Mouse (Mus musculus): ENCODE results near the gene Cdyl. TPM values are rescaled to one million over a fixed set of nuclear protein-coding genes. Genes with fewer than 3 reads are reported as not detected.

Gene Cdyl
- polyA plus RNA-seq, 2 experiments: 20.1 to 22.7 TPM

DNA sequence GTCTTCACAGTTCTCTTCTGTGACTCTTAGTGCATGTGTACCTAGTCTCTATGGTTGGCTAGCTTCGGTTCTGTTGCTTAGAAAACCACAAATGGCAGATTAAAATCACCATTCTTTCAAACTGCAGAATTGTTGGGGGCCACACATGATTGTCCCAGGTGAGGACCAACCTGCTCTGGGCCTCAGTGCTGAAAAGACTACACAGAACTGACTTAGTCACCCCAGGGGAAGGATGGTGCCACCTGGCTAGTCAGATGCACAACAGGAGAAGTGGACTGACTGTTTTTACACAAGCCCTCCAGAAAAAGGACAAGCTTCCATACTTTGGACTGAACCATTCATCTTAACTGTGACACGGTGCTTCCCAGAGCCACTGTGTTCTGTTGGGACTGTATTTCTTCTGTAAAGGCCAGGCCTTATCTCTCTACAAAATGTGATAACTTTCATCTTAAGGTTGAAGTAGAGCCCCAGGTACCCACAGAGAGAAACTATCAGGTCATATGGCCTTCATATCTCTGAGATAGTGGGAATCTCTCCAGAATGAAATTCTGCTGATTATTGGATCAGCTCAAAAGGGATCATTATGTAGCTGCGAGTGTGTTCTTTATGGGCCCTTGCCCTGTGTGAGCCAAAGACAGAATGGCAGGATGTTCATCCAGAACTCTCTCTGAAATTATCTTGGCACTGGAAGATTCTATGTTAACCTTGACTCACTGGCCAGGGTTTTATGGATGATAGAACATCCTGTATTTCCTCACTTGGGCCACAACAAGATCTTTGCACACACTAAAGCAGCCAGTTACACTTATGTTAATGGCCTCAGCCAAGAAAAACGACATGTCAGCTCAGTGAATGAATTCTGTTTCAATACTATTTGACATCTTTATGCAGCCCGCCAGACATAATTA lies 149.9 kb downstream of the Cdyl start:
- H3K27ac ChIP-seq (replicated peaks; ENCODE audit: low read depth, low read length): no peak overlapping the region
- no peaks in the 10 kb centered on the region for H3K36me3 ChIP-seq (ENCODE audit: control insufficient read depth, insufficient read depth, low read length)
- DNase-seq (ENCODE audit: low spot score) (no peak), ATAC-seq (ENCODE audit: low FRiP score, low read depth) (no peak)
- no peak overlapping the region for H3K4me2 ChIP-seq (replicated peaks; ENCODE audit: low read depth, low read length, severe bottlenecking)
- 70% methylated on average over 5 of the region's 5 CpGs for WGBS
- H3K9me3 ChIP-seq (ENCODE audit: control insufficient read depth, low read length): peaks cover 6% of the 10 kb centered on the region; the same call in 1 of the 2 replicates
- H3K4me1 ChIP-seq (ENCODE audit: control insufficient read depth, insufficient read depth, low read length): peaks cover 19% of the 10 kb centered on the region
- H3K4me3 ChIP-seq (replicated peaks; ENCODE audit: low read length): no peak overlapping the region
- no peak for TF ChIP-seq POLR2A (IDR thresholded peaks at IDR 0.05; ENCODE audit: borderline replicate concordance, extremely low read depth, insufficient read depth, insufficient read length)
- H3K27me3 ChIP-seq (ENCODE audit: control insufficient read depth, insufficient read depth, low read length): no peaks in the 10 kb centered on the region
- no peak overlapping the region for H3K9ac ChIP-seq (ENCODE audit: low read depth, low read length, severe bottlenecking)

GRCm38 (mm10) chr13:35810160-35810537 lies 150.5 kb downstream of the Cdyl start:
- Histone ChIP-seq H3K4me2 (replicated peaks; ENCODE audit: low read depth, low read length, severe bottlenecking) (no peak overlapping the region), H3K4me3 (replicated peaks; ENCODE audit: low read length) (no peak overlapping the region), H3K27ac (replicated peaks; ENCODE audit: low read depth, low read length) (no peak overlapping the region), H3K9ac (ENCODE audit: low read depth, low read length, severe bottlenecking) (no peak overlapping the region), H3K9me3 (ENCODE audit: control insufficient read depth, low read length) (no peaks in the 10 kb centered on the region), H3K36me3 (ENCODE audit: control insufficient read depth, insufficient read depth, low read length) (no peaks in the 10 kb centered on the region), H3K27me3 (ENCODE audit: control insufficient read depth, insufficient read depth, low read length) (no peaks in the 10 kb centered on the region), H3K4me1 (ENCODE audit: control insufficient read depth, insufficient read depth, low read length) (peaks cover 18% of the 10 kb centered on the region)
- DNase-seq (ENCODE audit: low spot score) (no peak), ATAC-seq (ENCODE audit: low FRiP score, low read depth) (no peak)
- whole genome bisulfite sequencing: 76% methylated on average over 6 of the region's 6 CpGs
- TF ChIP-seq POLR2A (IDR thresholded peaks at IDR 0.05; ENCODE audit: borderline replicate concordance, extremely low read depth, insufficient read depth, insufficient read length): no peak

GRCm38 (mm10) chr13:35811361-35812190 lies 151.9 kb downstream of the Cdyl start:
- Histone ChIP-seq H3K27me3 (ENCODE audit: control insufficient read depth, insufficient read depth, low read length) (no peaks in the 10 kb centered on the region), H3K4me1 (ENCODE audit: control insufficient read depth, insufficient read depth, low read length) (peaks cover 21% of the 10 kb centered on the region), H3K4me3 (replicated peaks; ENCODE audit: low read length) (no peak overlapping the region), H3K27ac (replicated peaks; ENCODE audit: low read depth, low read length) (no peak overlapping the region), H3K36me3 (ENCODE audit: control insufficient read depth, insufficient read depth, low read length) (0 out of 2 replicates have a peak, but pooled peaks cover 4% of the 10 kb centered on the region), H3K9me3 (ENCODE audit: control insufficient read depth, low read length) (no peaks in the 10 kb centered on the region), H3K4me2 (replicated peaks; ENCODE audit: low read depth, low read length, severe bottlenecking) (no peak overlapping the region), H3K9ac (ENCODE audit: low read depth, low read length, severe bottlenecking) (no peak overlapping the region)
- TF ChIP-seq POLR2A (IDR thresholded peaks at IDR 0.05; ENCODE audit: borderline replicate concordance, extremely low read depth, insufficient read depth, insufficient read length): no peak
- no peak for DNase-seq (ENCODE audit: low spot score)
- WGBS: 66% methylated on average over 11 of the region's 11 CpGs
- no peak for ATAC-seq (ENCODE audit: low FRiP score, low read depth)

DNA sequence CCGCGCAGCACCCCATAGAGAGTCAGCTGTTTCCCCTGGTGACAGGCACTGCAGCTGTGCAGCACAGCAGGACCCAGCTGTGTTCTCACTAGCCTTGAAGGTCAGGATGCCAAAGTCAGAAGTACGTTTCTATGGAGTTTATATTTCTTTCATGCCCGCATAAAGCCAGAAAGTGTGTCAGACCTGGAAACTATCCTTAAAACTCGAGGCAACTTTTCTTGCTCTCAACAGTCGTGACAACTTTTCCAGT lies 152.5 kb downstream of the Cdyl start:
- no peak for ATAC-seq (ENCODE audit: low FRiP score, low read depth)

GRCm38 (mm10) chr13:35813348-35814127 lies 153.9 kb downstream of the Cdyl start:
- no peak overlapping the region for H3K27ac ChIP-seq (replicated peaks; ENCODE audit: low read depth, low read length)
- ATAC-seq (ENCODE audit: low FRiP score, low read depth) (no peak), DNase-seq (ENCODE audit: low spot score) (no peak)
- peaks cover 21% of the 10 kb centered on the region for H3K4me1 ChIP-seq (ENCODE audit: control insufficient read depth, insufficient read depth, low read length)
- H3K9me3 ChIP-seq (ENCODE audit: control insufficient read depth, low read length): no peaks in the 10 kb centered on the region
- TF ChIP-seq POLR2A (IDR thresholded peaks at IDR 0.05; ENCODE audit: borderline replicate concordance, extremely low read depth, insufficient read depth, insufficient read length): no peak
- no peak overlapping the region for H3K4me2 ChIP-seq (replicated peaks; ENCODE audit: low read depth, low read length, severe bottlenecking)
- no peak overlapping the region for H3K9ac ChIP-seq (ENCODE audit: low read depth, low read length, severe bottlenecking)
- peaks cover 18% of the 10 kb centered on the region; the same call in 1 of the 2 replicates for H3K36me3 ChIP-seq (ENCODE audit: control insufficient read depth, insufficient read depth, low read length)
- H3K27me3 ChIP-seq (ENCODE audit: control insufficient read depth, insufficient read depth, low read length): no peaks in the 10 kb centered on the region
- 66% methylated on average over 7 of the region's 7 CpGs for WGBS
- no peak overlapping the region for H3K4me3 ChIP-seq (replicated peaks; ENCODE audit: low read length)

More for the DNA sequence above, 152.5 kb downstream of the Cdyl start:
- H3K27me3 ChIP-seq (ENCODE audit: control insufficient read depth, insufficient read depth, low read length): no peaks in the 10 kb centered on the region
- no peak for TF ChIP-seq POLR2A (IDR thresholded peaks at IDR 0.05; ENCODE audit: borderline replicate concordance, extremely low read depth, insufficient read depth, insufficient read length)
- no peak for DNase-seq (ENCODE audit: low spot score)
- H3K9me3 ChIP-seq (ENCODE audit: control insufficient read depth, low read length): no peaks in the 10 kb centered on the region
- H3K4me1 ChIP-seq (ENCODE audit: control insufficient read depth, insufficient read depth, low read length): peaks cover 21% of the 10 kb centered on the region
- H3K9ac ChIP-seq (ENCODE audit: low read depth, low read length, severe bottlenecking): no peak overlapping the region
- no peak overlapping the region for H3K27ac ChIP-seq (replicated peaks; ENCODE audit: low read depth, low read length)
- 45% methylated on average over 6 of the region's 6 CpGs for WGBS
- no peak overlapping the region for H3K4me3 ChIP-seq (replicated peaks; ENCODE audit: low read length)
- no peak overlapping the region for H3K4me2 ChIP-seq (replicated peaks; ENCODE audit: low read depth, low read length, severe bottlenecking)
- H3K36me3 ChIP-seq (ENCODE audit: control insufficient read depth, insufficient read depth, low read length): peaks cover 5% of the 10 kb centered on the region; the same call in 1 of the 2 replicates

Measured in limb, embryonic 14.5 days (tissue).